Mouse (Mus musculus) liver, embryonic 13.5 days (tissue): ENCODE data around the gene Hephl1. TPM values are rescaled to one million over a fixed set of nuclear protein-coding genes. Genes with fewer than 3 reads are reported as not detected.

Experiments
- ATAC-seq: fragments of 200-750 bp; cut with Nextera tagmentation; 2 replicates; pipeline ENCODE4 v1.8.0; 2017; ENCODE audit warnings: low read depth, mild to moderate bottlenecking, moderate number of reproducible peaks, moderate library complexity
- DNase-seq: peaks from one replicate; pipeline ENCODE4 v3.0.0; 2022
- H3K27ac ChIP-seq: fragments of 300-500 bp; sonication (generic); 2 replicates; pipeline ENCODE4 v1.5.1; 2015; ENCODE audit warnings: moderate library complexity, mild to moderate bottlenecking, inconsistent platforms
- H3K27me3 ChIP-seq: fragments of 300-500 bp; sonication (generic); 2 replicates; pipeline ENCODE4 v1.6.1; 2015; ENCODE audit warnings: mild to moderate bottlenecking, inconsistent platforms
- H3K36me3 ChIP-seq: fragments of 300-500 bp; sonication (generic); 2 replicates; pipeline ENCODE4 v1.6.1; 2015; ENCODE audit warnings: mild to moderate bottlenecking, inconsistent platforms
- H3K4me1 ChIP-seq: fragments of 300-500 bp; sonication (generic); replicated peaks from 2 replicates; pipeline ENCODE4 v1.6.1; 2015; ENCODE audit warnings: inconsistent platforms
- H3K4me2 ChIP-seq: fragments of 300-500 bp; sonication (generic); 2 replicates; pipeline ENCODE4 v1.6.1; 2015; ENCODE audit warnings: inconsistent platforms, mild to moderate bottlenecking, moderate library complexity
- H3K4me3 ChIP-seq: fragments of 300-500 bp; sonication (generic); replicated peaks from 2 replicates; pipeline ENCODE4 v1.5.1; 2015; ENCODE audit warnings: mild to moderate bottlenecking, inconsistent platforms
- H3K9ac ChIP-seq: fragments of 300-500 bp; sonication (generic); 2 replicates; pipeline ENCODE4 v1.6.1; 2015; ENCODE audit warnings: mild to moderate bottlenecking, inconsistent platforms
- H3K9me3 ChIP-seq: fragments of 300-500 bp; sonication (generic); replicated peaks from 2 replicates; pipeline ENCODE4 v1.6.1; 2016; ENCODE audit warnings: inconsistent platforms
- WGBS: fragments of 180-500 bp; shearing (Covaris S2); methylation state at CpG from one replicate; pipeline ENCODE4 v1.1.7; 2015; ENCODE audit not compliant: insufficient replicate concordance; 5-methylcytosine and 5-hydroxymethylcytosine counted together
- polyA plus RNA-seq: library from polyadenylated mRNA; unstranded; fragments of >200 nt; fragmentation: Nextera tagmentation; extraction: Ambion mirVana; gene quantifications from 2 replicates; pipeline ENCODE4 v1.2.1, GENCODE M21; 2015

Hephl1 gene
- polyA plus RNA-seq, 1 experiment from 2014 or later: not detected

- Histone ChIP-seq H3K9ac (peak overlapping the region; percentile 67; the same call in 1 of the 2 replicates), H3K4me2 (peak overlapping the region; percentile 75), H3K4me1 (peaks cover 13% of the 10 kb centered on the region; the same call in 1 of the 2 replicates), H3K4me3 (peak overlapping the region; percentile 69), H3K36me3 (no peaks in the 10 kb centered on the region), H3K27me3 (peaks cover 25% of the 10 kb centered on the region), H3K9me3 (no peaks in the 10 kb centered on the region), H3K27ac (no peak overlapping the region)
- DNase-seq (no peak), ATAC-seq (no peak)
- WGBS: 33% methylated on average over 10 of the region's 10 CpGs
These were observed 66.2 kb downstream of the Hephl1 start for GRCm38 (mm10) chr9:15045740-15046139.

GRCm38 (mm10) chr9:15045084-15045669 is 66.7 kb downstream of the Hephl1 start, which contains the start of gene Panx1:
Panx1 (minus strand) TSS chr9:15045478.
- peak; percentile 8 for DNase-seq
- H3K4me3 ChIP-seq: peak within 1 kb of the TSS; percentile 69
- WGBS: under 1% methylated on average over 60 of the region's 68 CpGs
- H3K9ac ChIP-seq: peak within 1 kb of the TSS; percentile 67
- H3K9me3 ChIP-seq: no peaks in the 10 kb centered on the region
- ATAC-seq: peak; percentile 76
- H3K4me1 ChIP-seq: peaks cover 13% of the 10 kb centered on the region; the same call in 1 of the 2 replicates
- H3K27me3 ChIP-seq: peaks cover 25% of the 10 kb centered on the region
- H3K27ac ChIP-seq: no peak within 1 kb of the TSS
- no peaks in the 10 kb centered on the region for H3K36me3 ChIP-seq
- peak within 1 kb of the TSS; percentile 75 for H3K4me2 ChIP-seq

- ATAC-seq (no peak), DNase-seq (no peak)
- Histone ChIP-seq H3K9me3 (no peaks in the 10 kb centered on the region), H3K4me3 (peak overlapping the region; percentile 69), H3K4me1 (peaks cover 13% of the 10 kb centered on the region; the same call in 1 of the 2 replicates), H3K9ac (peak overlapping the region; percentile 67), H3K27ac (no peak overlapping the region), H3K36me3 (no peaks in the 10 kb centered on the region), H3K4me2 (peak overlapping the region; percentile 75), H3K27me3 (peaks cover 25% of the 10 kb centered on the region)
- 2% methylated on average over 28 of the region's 28 CpGs for WGBS
These were observed 67.4 kb downstream of the Hephl1 start for GRCm38 (mm10) chr9:15044391-15045083.

- DNase-seq (no peak), ATAC-seq (no peak)
- Histone ChIP-seq H3K36me3 (no peaks in the 10 kb centered on the region), H3K9ac (no peak overlapping the region), H3K4me2 (no peak overlapping the region), H3K27me3 (peaks cover 23% of the 10 kb centered on the region), H3K4me1 (peaks cover 13% of the 10 kb centered on the region; the same call in 1 of the 2 replicates), H3K27ac (no peak overlapping the region), H3K4me3 (no peak overlapping the region), H3K9me3 (no peaks in the 10 kb centered on the region)
- 76% methylated on average over 11 of the region's 11 CpGs for WGBS
These were observed 70.4 kb downstream of the Hephl1 start for GRCm38 (mm10) chr9:15041556-15041955.

- 75% methylated on average over 5 of the region's 5 CpGs for WGBS
- H3K9ac ChIP-seq: no peak overlapping the region
- peaks cover 8% of the 10 kb centered on the region for H3K27me3 ChIP-seq
- no peak overlapping the region for H3K27ac ChIP-seq
- peaks cover 9% of the 10 kb centered on the region; the same call in 1 of the 2 replicates for H3K4me1 ChIP-seq
- DNase-seq (no peak), ATAC-seq (no peak)
- no peak overlapping the region for H3K4me3 ChIP-seq
- H3K4me2 ChIP-seq: no peak overlapping the region
- H3K9me3 ChIP-seq: no peaks in the 10 kb centered on the region
- no peaks in the 10 kb centered on the region for H3K36me3 ChIP-seq
These were observed 72.1 kb downstream of the Hephl1 start for GRCm38 (mm10) chr9:15039848-15040247.

- H3K27me3 ChIP-seq: no peaks in the 10 kb centered on the region
- ATAC-seq (no peak), DNase-seq (no peak)
- H3K27ac ChIP-seq: no peak overlapping the region
- no peaks in the 10 kb centered on the region for H3K36me3 ChIP-seq
- H3K9me3 ChIP-seq: no peaks in the 10 kb centered on the region
- H3K4me2 ChIP-seq: no peak overlapping the region
- H3K4me1 ChIP-seq: no peaks in the 10 kb centered on the region
- WGBS: 39% methylated on average over 3 of the region's 3 CpGs
- H3K4me3 ChIP-seq: no peak overlapping the region
- no peak overlapping the region for H3K9ac ChIP-seq
These were observed 74.2 kb downstream of the Hephl1 start for GRCm38 (mm10) chr9:15037704-15038103.

GRCm38 (mm10) chr9:15037237-15037636 is 74.7 kb downstream of the Hephl1 start:
- no peak overlapping the region for H3K27ac ChIP-seq
- ATAC-seq (no peak), DNase-seq (no peak)
- no peaks in the 10 kb centered on the region for H3K27me3 ChIP-seq
- H3K4me1 ChIP-seq: no peaks in the 10 kb centered on the region
- no peak overlapping the region for H3K4me3 ChIP-seq
- no peak overlapping the region for H3K4me2 ChIP-seq
- no peak overlapping the region for H3K9ac ChIP-seq
- no peaks in the 10 kb centered on the region for H3K36me3 ChIP-seq
- no peaks in the 10 kb centered on the region for H3K9me3 ChIP-seq

GRCm38 (mm10) chr9:15036807-15037206 is 75.1 kb downstream of the Hephl1 start:
- ATAC-seq: no peak
- no peak overlapping the region for H3K27ac ChIP-seq
- 44% methylated on average over 4 of the region's 4 CpGs for WGBS

GRCm38 (mm10) chr9:15036405-15036804 is 75.5 kb downstream of the Hephl1 start:
- H3K36me3 ChIP-seq: no peaks in the 10 kb centered on the region
- ATAC-seq (no peak), DNase-seq (no peak)
- no peaks in the 10 kb centered on the region for H3K27me3 ChIP-seq
- H3K4me1 ChIP-seq: no peaks in the 10 kb centered on the region
- H3K4me2 ChIP-seq: no peak overlapping the region
- no peak overlapping the region for H3K9ac ChIP-seq
- H3K27ac ChIP-seq: no peak overlapping the region
- H3K4me3 ChIP-seq: no peak overlapping the region
- 85% methylated on average over 2 of the region's 2 CpGs for WGBS
- no peaks in the 10 kb centered on the region for H3K9me3 ChIP-seq

More at GRCm38 (mm10) chr9:15036807-15037206, 75.1 kb downstream of the Hephl1 start:
- Histone ChIP-seq H3K27me3 (no peaks in the 10 kb centered on the region), H3K4me1 (no peaks in the 10 kb centered on the region), H3K9ac (no peak overlapping the region), H3K9me3 (no peaks in the 10 kb centered on the region), H3K4me3 (no peak overlapping the region), H3K36me3 (no peaks in the 10 kb centered on the region), H3K4me2 (no peak overlapping the region)
- DNase-seq: no peak

GRCm38 (mm10) chr9:15035979-15036378 is 75.9 kb downstream of the Hephl1 start:
- 86% methylated on average over 7 of the region's 7 CpGs for WGBS

GRCm38 (mm10) chr9:15034546-15035273 is 77.2 kb downstream of the Hephl1 start:
- no peak for ATAC-seq
- DNase-seq: no peak
- Histone ChIP-seq H3K4me2 (no peak overlapping the region), H3K4me3 (no peak overlapping the region), H3K9me3 (no peaks in the 10 kb centered on the region), H3K9ac (no peak overlapping the region), H3K4me1 (no peaks in the 10 kb centered on the region), H3K27me3 (no peaks in the 10 kb centered on the region), H3K27ac (no peak overlapping the region), H3K36me3 (no peaks in the 10 kb centered on the region)
- WGBS: 60% methylated on average over 7 of the region's 7 CpGs

More at GRCm38 (mm10) chr9:15035979-15036378, 75.9 kb downstream of the Hephl1 start:
- Histone ChIP-seq H3K27me3 (no peaks in the 10 kb centered on the region), H3K9ac (no peak overlapping the region), H3K9me3 (no peaks in the 10 kb centered on the region), H3K4me3 (no peak overlapping the region), H3K4me1 (no peaks in the 10 kb centered on the region), H3K27ac (no peak overlapping the region), H3K4me2 (no peak overlapping the region), H3K36me3 (no peaks in the 10 kb centered on the region)
- ATAC-seq (no peak), DNase-seq (no peak)
